ENCODE assay signal across 7 mouse cellular contexts in genomic region chr5:125226229-125226634, GRCm38 (mm10). TPM values are rescaled to one million over a fixed set of nuclear protein-coding genes. Genes with fewer than 3 reads are reported as not detected.
A peak's percentile ranks its signal among the peaks of the same experiment; 100 is the strongest.
DNase-seq lines count a peak whose midpoint lies in the region; ATAC-seq and TF ChIP-seq lines count a peak whose summit lies in the region.

No protein-coding gene starts in this region.

- no peaks in the 10 kb centered on the region for H3K27me3 ChIP-seq in kidney, postnatal 0 days (ENCODE audit: insufficient read depth, low read length)

- ATAC-seq in kidney, postnatal 0 days (replicated peaks; ENCODE audit: low FRiP score, low read depth): 0 out of 2 replicates have a peak, but pooled peaks have one; percentile 33

- no peak overlapping the region for H3K27ac ChIP-seq in kidney, postnatal 0 days

- H3K4me3 ChIP-seq in kidney, postnatal 0 days (replicated peaks; ENCODE audit: low read depth, low read length): no peak overlapping the region

- H3K9me3 ChIP-seq in kidney, postnatal 0 days (replicated peaks; ENCODE audit: low read length): no peaks in the 10 kb centered on the region

- peaks cover 4% of the 10 kb centered on the region; the same call in 1 of the 2 replicates for H3K4me1 ChIP-seq in kidney, postnatal 0 days (replicated peaks; ENCODE audit: insufficient read depth, low read length)

- no peaks in the 10 kb centered on the region for H3K36me3 ChIP-seq in kidney, postnatal 0 days (ENCODE audit: insufficient read depth, low read length)

- peak; percentile 48 for DNase-seq in adrenal gland, adult 8-10 months
- DNase-seq in brain, embryonic 14.5 days (ENCODE audit: low read depth): peak; percentile 91
- peak; percentile 85 to 91 for DNase-seq in frontal cortex, postnatal 36 days (ENCODE audit: low spot score in 2 of 2)
- peak; percentile 45 for DNase-seq in kidney, postnatal 0 days (ENCODE audit: low spot score)
- peak; percentile 93 for DNase-seq in left cerebral cortex, postnatal 4 days
- peak; percentile 95 for DNase-seq in right cerebral cortex, postnatal 10 days (ENCODE audit: low spot score in 2 of 2)
- DNase-seq in thymus, postnatal 14 days: no peak

- H3K4me2 ChIP-seq in kidney, postnatal 0 days (ENCODE audit: low read length): no peak overlapping the region

- no peak for TF ChIP-seq POLR2A in brain, embryonic 14.5 days (IDR thresholded peaks at IDR 0.05; ENCODE audit: borderline replicate concordance, extremely low read depth, insufficient read depth, insufficient read length, poor library complexity, severe bottlenecking)

- no peak overlapping the region for H3K9ac ChIP-seq in kidney, postnatal 0 days (ENCODE audit: low read depth, low read length)

- intact Hi-C loops in left cerebral cortex, postnatal 4 days (cut with DNase I): no loop called here

- TF ChIP-seq CTCF in brain, embryonic 14.5 days (IDR thresholded peaks at IDR 0.05; ENCODE audit: borderline replicate concordance, extremely low read depth, insufficient read depth, insufficient read length): no peak
- no peak for TF ChIP-seq CTCF in kidney, postnatal 0 days (IDR thresholded peaks at IDR 0.05; ENCODE audit: low read depth)

- 30% methylated on average over 12 of the region's 12 CpGs for WGBS in kidney, postnatal 0 days

RNA-seq across cellular contexts. Expression of gene Ncor2, which starts 47.2 kb away (rescaled TPM):
- 100 to 1,000 TPM; 188 to 380 (median 257) TPM for total RNA-seq in adrenal gland, adult 8-10 months (2022)
- polyA plus RNA-seq in brain, embryonic 14.5 days (2012; rRNA removed): 31.6 and 71.5 TPM in 2 replicates
- 14.6 and 15.5 TPM in 2 replicates for polyA plus RNA-seq in kidney, postnatal 0 days (2015; fragmentation: Nextera tagmentation; extraction: Ambion mirVana)
- 100 to 1,000 TPM; 110 to 115 TPM for total RNA-seq in left cerebral cortex, postnatal 4 days (2021)
